Mouse (Mus musculus): ENCODE data around the gene Slc38a9. TPM values are rescaled to one million over a fixed set of nuclear protein-coding genes. Genes with fewer than 3 reads are reported as not detected.

Gene Slc38a9
- total RNA-seq (2014; fragmentation: Nextera tagmentation) (23.7 and 26.2 TPM in 2 replicates), total RNA-seq (2017) (10.2 and 15.9 TPM in 2 replicates)

GRCm38 (mm10) chr13:112660574-112661381 is at the start of gene Slc38a9:
TSS of gene Slc38a9 (plus strand) at chr13:112660751.
- ATAC-seq (replicated peaks; ENCODE audit: poor library complexity, severe bottlenecking): peak; percentile 96

GRCm38 (mm10) chr13:112621592-112621991 is 39.0 kb upstream of the Slc38a9 start:
- no peak for ATAC-seq (replicated peaks; ENCODE audit: poor library complexity, severe bottlenecking)

- ATAC-seq (replicated peaks; ENCODE audit: poor library complexity, severe bottlenecking): no peak
These were observed 36.9 kb upstream of the Slc38a9 start for GRCm38 (mm10) chr13:112623656-112624055.

GRCm38 (mm10) chr13:112624622-112625021 is 35.9 kb upstream of the Slc38a9 start:
- peak; percentile 89 for ATAC-seq (replicated peaks; ENCODE audit: poor library complexity, severe bottlenecking)

GRCm38 (mm10) chr13:112625566-112625965 is 35.0 kb upstream of the Slc38a9 start:
- ATAC-seq (replicated peaks; ENCODE audit: poor library complexity, severe bottlenecking): no peak

- ATAC-seq (replicated peaks; ENCODE audit: poor library complexity, severe bottlenecking): peak; percentile 96
These were observed 25.2 kb upstream of the Slc38a9 start for GRCm38 (mm10) chr13:112635174-112635837.

- no peak for ATAC-seq (replicated peaks; ENCODE audit: poor library complexity, severe bottlenecking)
These were observed 24.1 kb upstream of the Slc38a9 start for GRCm38 (mm10) chr13:112636498-112636897.

GRCm38 (mm10) chr13:112639111-112639510 is 21.4 kb upstream of the Slc38a9 start:
- ATAC-seq (replicated peaks; ENCODE audit: poor library complexity, severe bottlenecking): no peak

GRCm38 (mm10) chr13:112642897-112643296 is 17.7 kb upstream of the Slc38a9 start:
- peak; percentile 59 for ATAC-seq (replicated peaks; ENCODE audit: poor library complexity, severe bottlenecking)

- no peak for ATAC-seq (replicated peaks; ENCODE audit: poor library complexity, severe bottlenecking)
These were observed 15.6 kb upstream of the Slc38a9 start for GRCm38 (mm10) chr13:112644996-112645395.

- ATAC-seq (replicated peaks; ENCODE audit: poor library complexity, severe bottlenecking): no peak
These were observed 14.9 kb upstream of the Slc38a9 start for GRCm38 (mm10) chr13:112645529-112646186.

- no peak for ATAC-seq (replicated peaks; ENCODE audit: poor library complexity, severe bottlenecking)
These were observed 9.4 kb upstream of the Slc38a9 start for GRCm38 (mm10) chr13:112651183-112651582.

- ATAC-seq (replicated peaks; ENCODE audit: poor library complexity, severe bottlenecking): no peak
These were observed 8.3 kb upstream of the Slc38a9 start, which contains the start of gene Ddx4 for GRCm38 (mm10) chr13:112652205-112652604. TSS of gene Ddx4 (minus strand) at chr13:112652475.

- no peak for ATAC-seq (replicated peaks; ENCODE audit: poor library complexity, severe bottlenecking)
These were observed 471 bp upstream of the Slc38a9 start for GRCm38 (mm10) chr13:112659986-112660573.

- ATAC-seq (replicated peaks; ENCODE audit: poor library complexity, severe bottlenecking): no peak
These were observed 1.1 kb downstream of the Slc38a9 start for GRCm38 (mm10) chr13:112661687-112662086.

GRCm38 (mm10) chr13:112666433-112667024 is 6.0 kb downstream of the Slc38a9 start:
- ATAC-seq (replicated peaks; ENCODE audit: poor library complexity, severe bottlenecking): peak; percentile 93

GRCm38 (mm10) chr13:112667215-112667614 is 6.7 kb downstream of the Slc38a9 start:
- peak; percentile 48; the same call in 1 of the 2 replicates for ATAC-seq (replicated peaks; ENCODE audit: poor library complexity, severe bottlenecking)

- no peak for ATAC-seq (replicated peaks; ENCODE audit: poor library complexity, severe bottlenecking)
These were observed 11.2 kb downstream of the Slc38a9 start for GRCm38 (mm10) chr13:112671708-112672107.

- ATAC-seq (replicated peaks; ENCODE audit: poor library complexity, severe bottlenecking): no peak
These were observed 12.2 kb downstream of the Slc38a9 start for GRCm38 (mm10) chr13:112672797-112673196.

- ATAC-seq (replicated peaks; ENCODE audit: poor library complexity, severe bottlenecking): peak; percentile 74
These were observed 13.4 kb downstream of the Slc38a9 start for GRCm38 (mm10) chr13:112673899-112674447.
